Mouse (Mus musculus): ENCODE measurements at regions not wholly inside any gene's neighbourhood (a gene's known extent, or its start where the extent isn't known, plus 50 kb on each side); places are given as distances from the start of the nearest gene placed in this dataset.
A peak's percentile ranks its signal among the peaks of the same experiment; 100 is the strongest.

DNA sequence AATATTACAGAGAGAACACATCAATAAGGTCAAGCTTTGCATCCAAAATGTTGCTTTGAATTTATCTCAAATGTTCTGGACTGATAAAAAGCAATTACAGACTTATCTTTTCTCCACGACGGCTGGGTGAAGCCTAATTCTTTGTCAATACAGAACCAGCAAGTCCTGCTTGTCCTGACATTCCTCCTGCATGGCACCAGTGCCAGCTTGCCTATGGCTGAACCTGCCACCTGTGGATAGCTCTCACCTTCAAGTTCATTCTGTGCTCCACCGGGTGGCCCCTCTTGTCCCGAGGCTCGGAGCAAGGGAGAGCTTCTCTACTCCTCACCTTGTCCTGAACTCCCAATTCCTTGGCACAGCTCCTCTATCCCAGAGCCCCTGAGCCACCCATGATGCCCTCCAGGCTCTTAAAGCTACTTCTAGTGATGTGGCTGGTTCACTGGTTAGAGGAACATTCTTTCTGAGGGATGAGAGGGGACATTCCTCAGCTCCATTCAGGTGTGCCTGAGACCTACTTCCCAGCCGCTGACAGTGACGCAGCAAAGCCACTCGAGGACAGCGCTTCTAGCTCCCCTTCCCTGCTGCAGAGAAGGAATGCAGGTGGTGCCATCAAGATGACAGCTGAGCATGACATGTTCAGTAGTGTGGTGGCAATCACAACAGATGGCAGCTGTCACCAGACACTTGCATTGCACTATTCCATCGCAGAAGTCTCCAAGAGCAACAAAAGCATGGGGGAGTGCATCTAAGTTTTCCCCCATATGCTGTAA lies 119.5 kb upstream of the Sash1 start:
- WGBS, result 72% methylated on average over 10 of the region's 10 CpGs
- Histone ChIP-seq H3K9ac (ENCODE audit: low read length) (no peak overlapping the region), H3K36me3 (ENCODE audit: control insufficient read depth, insufficient read depth, low read length) (no peaks in the 10 kb centered on the region), H3K4me1 (ENCODE audit: control insufficient read depth, insufficient read depth, low read length) (no peaks in the 10 kb centered on the region), H3K27me3 (ENCODE audit: control insufficient read depth, insufficient read depth, low read length) (no peaks in the 10 kb centered on the region), H3K27ac (ENCODE audit: low read depth, low read length) (no peak overlapping the region), H3K9me3 (ENCODE audit: control insufficient read depth, low read length) (no peaks in the 10 kb centered on the region), H3K4me2 (no peak overlapping the region), H3K4me3 (ENCODE audit: low read depth, low read length) (no peak overlapping the region)
- ATAC-seq (ENCODE audit: low FRiP score) (no peak), DNase-seq (ENCODE audit: low spot score, missing footprints) (no peak)

DNA sequence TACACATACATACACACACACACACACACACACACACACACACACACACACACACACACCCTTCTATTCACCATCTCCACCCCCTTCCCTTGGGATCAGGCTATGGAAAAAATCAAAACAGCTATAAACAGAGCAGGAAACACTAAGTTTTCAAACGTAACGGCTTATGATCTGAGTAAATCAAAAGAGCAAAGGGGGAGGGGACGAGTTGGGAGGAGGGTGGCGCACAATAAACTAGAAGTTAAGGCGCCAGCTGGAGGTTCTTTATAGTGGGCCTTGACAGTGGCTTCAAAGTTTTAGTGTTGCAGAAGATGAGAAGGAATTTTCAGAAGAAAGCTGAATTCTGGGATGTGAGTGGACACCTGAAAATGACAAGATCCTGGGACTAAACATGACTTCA lies 116.4 kb upstream of the Sash1 start:
- Histone ChIP-seq H3K4me3 (ENCODE audit: low read depth, low read length) (no peak overlapping the region), H3K9ac (ENCODE audit: low read length) (no peak overlapping the region), H3K9me3 (ENCODE audit: control insufficient read depth, low read length) (no peaks in the 10 kb centered on the region), H3K27me3 (ENCODE audit: control insufficient read depth, insufficient read depth, low read length) (no peaks in the 10 kb centered on the region), H3K27ac (ENCODE audit: low read depth, low read length) (no peak overlapping the region), H3K4me2 (no peak overlapping the region), H3K4me1 (ENCODE audit: control insufficient read depth, insufficient read depth, low read length) (no peaks in the 10 kb centered on the region; the same call in 1 of the 2 replicates), H3K36me3 (ENCODE audit: control insufficient read depth, insufficient read depth, low read length) (no peaks in the 10 kb centered on the region)
- no peak for DNase-seq (ENCODE audit: low spot score, missing footprints)
- 88% methylated on average over 5 of the region's 5 CpGs for whole genome bisulfite sequencing
- ATAC-seq (ENCODE audit: low FRiP score), result no peak

DNA sequence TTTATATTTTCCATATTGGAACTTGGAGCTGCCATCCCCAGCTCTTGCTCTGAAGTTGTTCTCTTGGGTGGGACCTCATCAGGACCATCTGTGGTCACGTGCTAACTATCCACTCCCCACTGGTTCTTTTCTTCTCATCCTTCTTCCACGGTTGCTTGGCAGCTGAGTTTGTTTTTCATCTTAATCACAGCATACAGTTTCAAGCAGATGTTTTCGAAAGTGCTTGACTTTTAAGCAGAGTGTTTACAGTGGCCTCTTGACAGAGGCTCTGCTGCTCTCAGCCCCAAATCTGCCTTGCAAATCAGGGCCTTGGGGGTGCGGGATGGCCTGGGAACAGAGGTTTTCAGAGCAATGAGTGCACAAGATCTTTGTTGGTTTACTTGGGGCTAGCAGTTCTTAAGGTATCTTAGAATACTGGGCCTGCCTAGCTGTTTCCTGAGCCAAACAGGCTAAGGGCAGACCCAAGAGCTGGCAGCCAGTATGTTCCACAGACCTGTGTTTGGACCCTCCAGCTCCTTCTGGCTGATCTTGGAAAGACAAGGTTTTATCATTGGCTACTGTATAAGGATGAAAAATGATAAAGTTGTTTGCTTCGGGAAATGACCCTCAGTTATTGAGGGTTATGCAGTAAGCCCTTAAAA lies 113.0 kb upstream of the Sash1 start:
- no peaks in the 10 kb centered on the region for H3K9me3 ChIP-seq (ENCODE audit: control insufficient read depth, low read length)
- H3K4me3 ChIP-seq (ENCODE audit: low read depth, low read length), result no peak overlapping the region
- H3K27ac ChIP-seq (ENCODE audit: low read depth, low read length), result no peak overlapping the region
- no peaks in the 10 kb centered on the region; the same call in 1 of the 2 replicates for H3K4me1 ChIP-seq (ENCODE audit: control insufficient read depth, insufficient read depth, low read length)
- DNase-seq (ENCODE audit: low spot score, missing footprints) (no peak), ATAC-seq (ENCODE audit: low FRiP score) (peak; percentile 70; the same call in 1 of the 2 replicates)
- H3K9ac ChIP-seq (ENCODE audit: low read length), result no peak overlapping the region
- H3K27me3 ChIP-seq (ENCODE audit: control insufficient read depth, insufficient read depth, low read length), result no peaks in the 10 kb centered on the region
- H3K36me3 ChIP-seq (ENCODE audit: control insufficient read depth, insufficient read depth, low read length), result no peaks in the 10 kb centered on the region
- H3K4me2 ChIP-seq, result no peak overlapping the region
- WGBS, result 41% methylated on average over 5 of the region's 5 CpGs

DNA sequence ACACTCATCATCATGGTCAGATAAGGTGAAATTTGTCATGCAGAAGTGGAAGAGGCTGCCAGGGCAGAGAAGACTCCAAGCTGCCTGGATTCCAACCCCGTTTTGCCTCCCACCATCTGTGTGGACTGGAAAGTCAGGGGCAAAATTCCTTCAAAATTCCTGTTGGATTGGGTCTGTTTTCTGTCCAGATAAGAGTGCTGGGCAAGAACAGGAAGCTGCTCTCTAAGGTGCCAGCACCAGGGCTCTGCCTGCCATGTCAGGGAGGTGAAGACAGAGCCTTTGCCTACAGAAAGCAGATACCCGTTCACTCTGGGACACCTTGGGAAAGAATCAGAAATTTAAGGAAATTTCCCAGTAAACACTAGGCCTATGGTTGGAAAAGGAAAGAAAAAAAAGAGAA lies 112.5 kb upstream of the Sash1 start:
- Histone ChIP-seq H3K36me3 (ENCODE audit: control insufficient read depth, insufficient read depth, low read length) (no peaks in the 10 kb centered on the region), H3K27ac (ENCODE audit: low read depth, low read length) (no peak overlapping the region), H3K27me3 (ENCODE audit: control insufficient read depth, insufficient read depth, low read length) (no peaks in the 10 kb centered on the region), H3K9me3 (ENCODE audit: control insufficient read depth, low read length) (no peaks in the 10 kb centered on the region), H3K4me1 (ENCODE audit: control insufficient read depth, insufficient read depth, low read length) (no peaks in the 10 kb centered on the region; the same call in 1 of the 2 replicates), H3K4me2 (no peak overlapping the region), H3K4me3 (ENCODE audit: low read depth, low read length) (no peak overlapping the region), H3K9ac (ENCODE audit: low read length) (no peak overlapping the region)
- WGBS, result 70% methylated on average over 2 of the region's 2 CpGs
- ATAC-seq (ENCODE audit: low FRiP score), result no peak
- DNase-seq (ENCODE audit: low spot score, missing footprints), result peak; percentile 88

DNA sequence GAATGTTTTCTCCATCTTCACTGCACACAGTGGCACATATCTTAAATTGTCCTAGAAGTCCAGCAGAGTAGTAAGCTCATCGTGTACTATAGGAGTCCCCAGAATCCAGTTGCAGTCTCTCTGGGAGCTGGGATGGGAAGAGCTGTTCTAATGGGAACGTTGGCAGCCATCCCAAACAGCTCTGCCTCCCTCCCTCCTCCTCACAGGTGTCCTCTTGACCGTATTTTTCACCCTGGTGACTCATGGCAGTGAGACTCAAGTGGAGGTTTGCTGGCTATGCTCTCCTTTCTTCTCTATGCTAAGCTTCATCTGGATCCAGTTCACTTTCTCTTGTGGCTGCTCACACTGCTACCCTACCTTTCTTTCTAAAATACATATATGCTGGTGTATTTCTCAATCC lies 109.2 kb upstream of the Sash1 start:
- no peaks in the 10 kb centered on the region for H3K27me3 ChIP-seq (ENCODE audit: control insufficient read depth, insufficient read depth, low read length)
- H3K4me1 ChIP-seq (ENCODE audit: control insufficient read depth, insufficient read depth, low read length), result no peaks in the 10 kb centered on the region; the same call in 1 of the 2 replicates
- no peaks in the 10 kb centered on the region for H3K36me3 ChIP-seq (ENCODE audit: control insufficient read depth, insufficient read depth, low read length)
- H3K4me2 ChIP-seq, result no peak overlapping the region
- H3K4me3 ChIP-seq (ENCODE audit: low read depth, low read length), result no peak overlapping the region
- 82% methylated on average over 3 of the region's 3 CpGs for WGBS
- H3K9me3 ChIP-seq (ENCODE audit: control insufficient read depth, low read length), result no peaks in the 10 kb centered on the region
- no peak for DNase-seq (ENCODE audit: low spot score, missing footprints)
- no peak for ATAC-seq (ENCODE audit: low FRiP score)
- H3K9ac ChIP-seq (ENCODE audit: low read length), result no peak overlapping the region
- no peak overlapping the region for H3K27ac ChIP-seq (ENCODE audit: low read depth, low read length)

DNA sequence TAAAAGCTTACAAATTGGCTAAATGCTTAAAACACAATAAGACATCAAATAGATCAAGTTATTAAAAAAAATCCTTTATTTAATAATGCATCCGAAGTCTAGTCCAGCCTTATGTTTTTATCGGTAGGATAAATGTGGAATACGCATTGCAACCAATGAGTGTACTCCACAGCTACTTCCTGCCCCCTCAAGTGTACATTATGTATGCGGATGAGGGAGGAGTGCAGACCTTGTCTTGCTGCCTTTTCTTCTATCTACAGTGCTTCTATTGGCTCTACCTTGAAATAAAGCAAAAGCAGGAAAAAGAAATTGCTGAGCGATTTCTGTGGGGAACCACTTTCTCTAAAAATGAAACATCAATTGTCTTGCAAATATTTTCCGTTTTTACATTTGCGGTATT lies 100.5 kb upstream of the Sash1 start:
- no peak overlapping the region for H3K4me2 ChIP-seq
- no peaks in the 10 kb centered on the region for H3K4me1 ChIP-seq (ENCODE audit: control insufficient read depth, insufficient read depth, low read length)
- no peaks in the 10 kb centered on the region for H3K27me3 ChIP-seq (ENCODE audit: control insufficient read depth, insufficient read depth, low read length)
- H3K9ac ChIP-seq (ENCODE audit: low read length), result no peak overlapping the region
- no peak overlapping the region for H3K27ac ChIP-seq (ENCODE audit: low read depth, low read length)
- H3K4me3 ChIP-seq (ENCODE audit: low read depth, low read length), result no peak overlapping the region
- no peak for ATAC-seq (ENCODE audit: low FRiP score)
- 90% methylated on average over 7 of the region's 7 CpGs for WGBS
- H3K36me3 ChIP-seq (ENCODE audit: control insufficient read depth, insufficient read depth, low read length), result no peaks in the 10 kb centered on the region
- no peaks in the 10 kb centered on the region for H3K9me3 ChIP-seq (ENCODE audit: control insufficient read depth, low read length)
- no peak for DNase-seq (ENCODE audit: low spot score, missing footprints)

DNA sequence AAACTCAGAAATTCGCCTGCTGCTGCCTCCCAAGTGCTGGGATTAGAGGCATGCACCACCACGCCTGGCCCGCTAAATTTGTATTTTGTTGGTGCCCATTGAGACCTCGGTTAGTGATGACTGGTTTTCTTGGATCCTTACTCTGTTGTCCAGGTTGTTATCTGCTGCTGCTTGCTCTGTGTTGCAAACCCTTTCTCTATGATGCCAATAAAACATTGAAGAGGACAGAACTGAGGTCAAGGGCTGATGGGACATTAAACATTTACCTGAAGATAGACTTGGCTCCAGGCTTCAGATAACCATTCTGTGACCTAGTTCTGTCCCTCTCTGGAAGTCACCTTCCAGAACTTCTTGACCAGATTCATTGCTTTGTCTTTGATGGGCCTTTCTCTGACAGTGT lies 97.5 kb upstream of the Sash1 start:
- Histone ChIP-seq H3K27ac (ENCODE audit: low read depth, low read length) (no peak overlapping the region), H3K4me1 (ENCODE audit: control insufficient read depth, insufficient read depth, low read length) (no peaks in the 10 kb centered on the region), H3K9ac (ENCODE audit: low read length) (no peak overlapping the region), H3K4me3 (ENCODE audit: low read depth, low read length) (no peak overlapping the region), H3K36me3 (ENCODE audit: control insufficient read depth, insufficient read depth, low read length) (no peaks in the 10 kb centered on the region), H3K9me3 (ENCODE audit: control insufficient read depth, low read length) (no peaks in the 10 kb centered on the region), H3K27me3 (ENCODE audit: control insufficient read depth, insufficient read depth, low read length) (no peaks in the 10 kb centered on the region), H3K4me2 (no peak overlapping the region)
- ATAC-seq (ENCODE audit: low FRiP score), result no peak
- DNase-seq (ENCODE audit: low spot score, missing footprints), result no peak
- WGBS, result 86% methylated on average over 4 of the region's 4 CpGs

DNA sequence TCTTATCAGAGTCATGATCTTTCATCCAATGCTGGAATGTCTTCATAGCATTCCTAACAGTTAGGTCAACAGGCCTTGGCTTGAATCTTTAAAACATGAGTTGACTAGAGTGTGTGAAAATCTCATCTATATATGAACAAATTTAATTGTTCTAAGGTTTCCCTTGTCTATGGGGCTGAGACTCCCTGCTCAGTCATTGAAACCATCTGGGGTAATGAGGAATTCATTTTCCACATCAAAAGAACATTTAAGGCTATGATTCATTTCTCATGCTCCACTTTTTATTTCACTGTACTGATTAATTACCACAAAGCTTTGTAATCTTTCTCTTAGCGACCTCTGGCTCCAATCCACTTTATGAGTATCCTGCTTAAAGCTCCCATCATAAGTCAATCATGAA lies 94.7 kb upstream of the Sash1 start:
- Histone ChIP-seq H3K4me1 (ENCODE audit: control insufficient read depth, insufficient read depth, low read length) (no peaks in the 10 kb centered on the region), H3K27me3 (ENCODE audit: control insufficient read depth, insufficient read depth, low read length) (no peaks in the 10 kb centered on the region), H3K27ac (ENCODE audit: low read depth, low read length) (no peak overlapping the region), H3K4me2 (no peak overlapping the region), H3K9ac (ENCODE audit: low read length) (no peak overlapping the region), H3K36me3 (ENCODE audit: control insufficient read depth, insufficient read depth, low read length) (no peaks in the 10 kb centered on the region), H3K4me3 (ENCODE audit: low read depth, low read length) (no peak overlapping the region), H3K9me3 (ENCODE audit: control insufficient read depth, low read length) (no peaks in the 10 kb centered on the region)
- no peak for DNase-seq (ENCODE audit: low spot score, missing footprints)
- no peak for ATAC-seq (ENCODE audit: low FRiP score)
- WGBS, result 91% methylated on average over 1 of the region's 1 CpGs

DNA sequence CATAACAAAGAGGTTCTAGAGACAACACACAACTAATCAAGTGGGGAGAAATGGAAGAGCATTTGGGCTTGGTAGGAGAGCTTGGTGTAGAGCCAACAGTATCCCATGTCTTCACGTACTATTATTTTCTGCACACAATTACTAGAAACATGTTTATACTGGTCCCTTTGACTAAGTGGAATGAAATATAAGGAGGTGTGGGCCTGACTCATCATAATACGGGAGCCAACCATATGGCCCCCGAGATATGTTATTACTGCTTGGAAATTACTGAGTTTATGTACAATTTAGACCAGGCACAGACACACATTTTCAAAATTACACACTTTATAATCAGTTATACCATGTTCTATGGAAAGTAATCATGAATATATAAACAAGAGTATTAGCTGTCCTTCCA lies 92.7 kb upstream of the Sash1 start:
- H3K9ac ChIP-seq (ENCODE audit: low read length), result no peak overlapping the region
- ATAC-seq (ENCODE audit: low FRiP score) (no peak), DNase-seq (ENCODE audit: low spot score, missing footprints) (no peak)
- H3K4me1 ChIP-seq (ENCODE audit: control insufficient read depth, insufficient read depth, low read length), result no peaks in the 10 kb centered on the region
- H3K9me3 ChIP-seq (ENCODE audit: control insufficient read depth, low read length), result no peaks in the 10 kb centered on the region
- H3K4me3 ChIP-seq (ENCODE audit: low read depth, low read length), result no peak overlapping the region
- no peaks in the 10 kb centered on the region for H3K36me3 ChIP-seq (ENCODE audit: control insufficient read depth, insufficient read depth, low read length)
- H3K4me2 ChIP-seq, result no peak overlapping the region
- WGBS, result 96% methylated on average over 3 of the region's 3 CpGs
- H3K27ac ChIP-seq (ENCODE audit: low read depth, low read length), result no peak overlapping the region
- H3K27me3 ChIP-seq (ENCODE audit: control insufficient read depth, insufficient read depth, low read length), result no peaks in the 10 kb centered on the region
